Mouse (Mus musculus): ENCODE results near the gene Palm2. TPM values are rescaled to one million over a fixed set of nuclear protein-coding genes. Genes with fewer than 3 reads are reported as not detected.

The Palm2 gene
- polyA plus RNA-seq, 1 experiment from 2014 or later, result not detected

Other genes with a start within 250 kb of the Palm2 start
- gene Ptpn3, start 132.4 kb upstream of the Palm2 start, polyA plus RNA-seq (2018), result 0.07 to 0.27 TPM (median 0.09 TPM) in 3 replicates
- gene Pakap, start 133.9 kb downstream of the Palm2 start, polyA plus RNA-seq (2018), result not detected in 3 replicates